ENCODE assay signal across 11 mouse cellular contexts in genomic region chr7:98801086-98801485, GRCm38 (mm10). TPM values are rescaled to one million over a fixed set of nuclear protein-coding genes. Genes with fewer than 3 reads are reported as not detected.
A peak's percentile ranks its signal among the peaks of the same experiment; 100 is the strongest.
DNase-seq lines count a peak whose midpoint lies in the region; ATAC-seq and TF ChIP-seq lines count a peak whose summit lies in the region.
"Had no signal": no experiment of that assay in that cellular context is flagged by ENCODE, and none has a peak within 500 bp of the region (broad histone marks: within the 10 kb centered on the region; RNA-seq: fewer than 3 reads in every experiment).

No protein-coding gene starts in this region.

- peaks cover 3% of the 10 kb centered on the region; the same call in 1 of the 2 replicates for H3K9me3 ChIP-seq in hindbrain, embryonic 16.5 days (ENCODE audit: control insufficient read depth, low read length)
- H3K9me3 ChIP-seq in hindbrain, embryonic 12.5 days (replicated peaks), result no peaks in the 10 kb centered on the region
- no peaks in the 10 kb centered on the region for H3K9me3 ChIP-seq in CH12.LX (replicated peaks; ENCODE audit: low read length)
- no peaks in the 10 kb centered on the region for H3K9me3 ChIP-seq in embryonic facial prominence, embryonic 15.5 days (replicated peaks)
- H3K9me3 ChIP-seq in liver, embryonic 11.5 days (ENCODE audit: control insufficient read depth, low read length), result no peaks in the 10 kb centered on the region
- H3K9me3 ChIP-seq: hindbrain, embryonic 13.5 days had no signal

- TF ChIP-seq EP300 in CH12.LX (IDR thresholded peaks at IDR 0.05; ENCODE audit: low read length), result no peak

- TF ChIP-seq CTCF in CH12.LX (conservative IDR thresholded peaks at IDR 0.05 in 1 of 2, IDR thresholded peaks at IDR 0.05 in 1 of 2; ENCODE audit: low read depth in 2 of 2, low read length in 2 of 2), result no peak

- H3K27me3 ChIP-seq in hindbrain, embryonic 16.5 days (replicated peaks; ENCODE audit: control insufficient read depth, insufficient read depth, low read length), result no peaks in the 10 kb centered on the region
- H3K27me3 ChIP-seq in hindbrain, embryonic 12.5 days, result no peaks in the 10 kb centered on the region; the same call in 1 of the 2 replicates
- peaks cover 8% of the 10 kb centered on the region for H3K27me3 ChIP-seq in CH12.LX (replicated peaks)
- H3K27me3 ChIP-seq in embryonic facial prominence, embryonic 15.5 days, result no peaks in the 10 kb centered on the region
- H3K27me3 ChIP-seq in liver, embryonic 11.5 days (replicated peaks; ENCODE audit: control insufficient read depth, insufficient read depth, low read length), result peaks cover 2% of the 10 kb centered on the region; the same call in 1 of the 2 replicates

- 67% methylated on average over 7 of the region's 7 CpGs for WGBS in hindbrain, embryonic 16.5 days
- WGBS in hindbrain, embryonic 12.5 days, result 71% methylated on average over 7 of the region's 7 CpGs
- WGBS in embryonic facial prominence, embryonic 15.5 days, result 40% methylated on average over 7 of the region's 7 CpGs
- WGBS in liver, embryonic 11.5 days, result 60% methylated on average over 7 of the region's 7 CpGs

- intact Hi-C loops in heart, postnatal 14 days (cut with DNase I), result no loop called here

- peaks cover 9% of the 10 kb centered on the region; the same call in 1 of the 2 replicates for H3K4me1 ChIP-seq in hindbrain, embryonic 16.5 days (ENCODE audit: control insufficient read depth, insufficient read depth, low read depth, low read length)
- H3K4me1 ChIP-seq in hindbrain, embryonic 12.5 days, result peaks cover 18% of the 10 kb centered on the region
- H3K4me1 ChIP-seq in CH12.LX (ENCODE audit: control insufficient read depth in 1 of 2, insufficient read depth in 2 of 2), result peaks cover 39 to 69% of the 10 kb centered on the region in 2 experiments
- peaks cover 56% of the 10 kb centered on the region for H3K4me1 ChIP-seq in embryonic facial prominence, embryonic 15.5 days
- H3K4me1 ChIP-seq in liver, embryonic 11.5 days (replicated peaks; ENCODE audit: control insufficient read depth, insufficient read depth, low read length), result 0 out of 2 replicates have a peak, but pooled peaks cover 6% of the 10 kb centered on the region

- H3K4me3 ChIP-seq in hindbrain, embryonic 16.5 days (ENCODE audit: low read length), result no peak overlapping the region
- H3K4me3 ChIP-seq in hindbrain, embryonic 12.5 days, result no peak overlapping the region
- H3K4me3 ChIP-seq in CH12.LX (replicated peaks in 1 of 3; ENCODE audit: low read depth in 2 of 3, low read length in 2 of 3, poor library complexity in 1 of 3), result no peak overlapping the region
- no peak overlapping the region for H3K4me3 ChIP-seq in embryonic facial prominence, embryonic 15.5 days (replicated peaks)
- H3K4me3 ChIP-seq in liver, embryonic 11.5 days (ENCODE audit: low read depth, low read length), result no peak overlapping the region
- H3K4me3 ChIP-seq: hindbrain, embryonic 13.5 days had no signal

- peak; percentile 20 for DNase-seq in CH12.LX (ENCODE audit: extremely low read depth)
- peak; percentile 56 to 59 for DNase-seq in heart, postnatal 14 days
- no peak for DNase-seq in adrenal gland, postnatal 36 days
- DNase-seq in kidney, postnatal 25 days, result no peak
- DNase-seq in liver, embryonic 11.5 days (ENCODE audit: low spot score), result no peak

- no peak overlapping the region for H3K27ac ChIP-seq in hindbrain, embryonic 16.5 days (ENCODE audit: low read depth, low read length)
- H3K27ac ChIP-seq in hindbrain, embryonic 12.5 days, result no peak overlapping the region
- H3K27ac ChIP-seq in CH12.LX (ENCODE audit: insufficient read depth, low read depth), result peak overlapping the region; percentile 42; the same call in 1 of the 2 replicates
- peak overlapping the region; percentile 44 for H3K27ac ChIP-seq in embryonic facial prominence, embryonic 15.5 days (replicated peaks)
- no peak overlapping the region for H3K27ac ChIP-seq in liver, embryonic 11.5 days (ENCODE audit: low read depth, low read length)
- H3K27ac ChIP-seq: hindbrain, embryonic 13.5 days had no signal

- ATAC-seq in hindbrain, embryonic 16.5 days, result no peak
- no peak for ATAC-seq in hindbrain, embryonic 12.5 days (ENCODE audit: low FRiP score)
- ATAC-seq in embryonic facial prominence, embryonic 15.5 days (ENCODE audit: insufficient number of reproducible peaks, low FRiP score, low TSS enrichment, low read depth), result no peak
- ATAC-seq in liver, embryonic 11.5 days (replicated peaks; ENCODE audit: low FRiP score), result no peak
- ATAC-seq: forebrain, embryonic 16.5 days had no signal

- peak overlapping the region; percentile 22; the same call in 1 of the 2 replicates for H3K9ac ChIP-seq in hindbrain, embryonic 16.5 days (ENCODE audit: low read depth, low read length)
- H3K9ac ChIP-seq in hindbrain, embryonic 12.5 days, result no peak overlapping the region
- H3K9ac ChIP-seq in CH12.LX (ENCODE audit: insufficient read depth, low read depth), result peak overlapping the region; percentile 53
- no peak overlapping the region for H3K9ac ChIP-seq in embryonic facial prominence, embryonic 15.5 days
- H3K9ac ChIP-seq in liver, embryonic 11.5 days (ENCODE audit: low read depth, low read length), result no peak overlapping the region
- H3K9ac ChIP-seq: hindbrain, embryonic 13.5 days had no signal

- dilution Hi-C loops in CH12.LX (cut with MboI; ENCODE audit: extremely low pct_ligation_motif_present, extremely low pct_unique_long_range_greater_than_20kb, low sequenced_read_pairs), result no loop called here

- TF ChIP-seq RAD21 in CH12.LX (IDR thresholded peaks at IDR 0.05; ENCODE audit: low read depth, low read length), result no peak

- in situ Hi-C loops in CH12.LX (cut with MboI; ENCODE audit: low pct_ligation_motif_present, low pct_unique_long_range_greater_than_20kb, low sequenced_read_pairs), result no loop called here

- no peak overlapping the region for H3K4me2 ChIP-seq in hindbrain, embryonic 16.5 days (ENCODE audit: low read length)
- no peak overlapping the region for H3K4me2 ChIP-seq in hindbrain, embryonic 12.5 days (replicated peaks)
- H3K4me2 ChIP-seq in CH12.LX (ENCODE audit: insufficient read depth, low read depth, poor library complexity, severe bottlenecking), result peak overlapping the region; percentile 30
- H3K4me2 ChIP-seq in embryonic facial prominence, embryonic 15.5 days (replicated peaks), result no peak overlapping the region
- H3K4me2 ChIP-seq in liver, embryonic 11.5 days, result no peak overlapping the region
- H3K4me2 ChIP-seq: hindbrain, embryonic 13.5 days had no signal

- no peaks in the 10 kb centered on the region for H3K79me2 ChIP-seq in CH12.LX (replicated peaks; ENCODE audit: control insufficient read depth, extremely low read depth, insufficient read depth, poor library complexity, severe bottlenecking)

- no peaks in the 10 kb centered on the region for H3K36me3 ChIP-seq in hindbrain, embryonic 16.5 days (ENCODE audit: control insufficient read depth, insufficient read depth, low read length)
- H3K36me3 ChIP-seq in hindbrain, embryonic 12.5 days, result no peaks in the 10 kb centered on the region
- H3K36me3 ChIP-seq in CH12.LX (replicated peaks in 1 of 2; ENCODE audit: control insufficient read depth in 1 of 2, insufficient read depth in 1 of 2, low read length in 1 of 2), result no peaks in the 10 kb centered on the region
- H3K36me3 ChIP-seq in embryonic facial prominence, embryonic 15.5 days, result no peaks in the 10 kb centered on the region
- no peaks in the 10 kb centered on the region for H3K36me3 ChIP-seq in liver, embryonic 11.5 days (ENCODE audit: control insufficient read depth, insufficient read depth, low read length)
- H3K36me3 ChIP-seq: hindbrain, embryonic 13.5 days had no signal

- no peak for TF ChIP-seq POLR2A in CH12.LX (IDR thresholded peaks at IDR 0.05; ENCODE audit: low read depth, low read length)

TF ChIP-seq in CH12.LX, 34 proteins besides CTCF, POLR2A, EP300 and RAD21:
- TF ChIP-seq IRF4 (IDR thresholded peaks at IDR 0.05; ENCODE audit: low read depth, low read length) (peak; percentile 72), NRF1 (IDR thresholded peaks at IDR 0.05; ENCODE audit: low read depth, low read length) (no peak), TCF12 (IDR thresholded peaks at IDR 0.05; ENCODE audit: low read depth, low read length) (0 out of 2 replicates have a peak, but pooled peaks have one; percentile 17), ZMIZ1 (IDR thresholded peaks at IDR 0.05; ENCODE audit: low read depth, low read length) (no peak)

RNA-seq across cellular contexts. Expression of gene Wnt11, which starts 33.8 kb away (rescaled TPM):
- polyA plus RNA-seq in hindbrain, embryonic 16.5 days (2015; fragmentation: Nextera tagmentation; extraction: Ambion mirVana), result 1.4 and 2.7 TPM in 2 replicates
- 14.7 and 16.5 TPM in 2 replicates for polyA plus RNA-seq in hindbrain, embryonic 12.5 days (2016; fragmentation: Nextera tagmentation; extraction: Ambion mirVana)
- total RNA-seq in CH12.LX (2012; rRNA removed), result 0.21 TPM in 1 of 2 replicates, not detected in the other
- not detected in 2 replicates for total RNA-seq in CH12.LX (2014; rRNA removed)
- polyA plus RNA-seq in CH12.LX (2012; ENCODE audit: insufficient read length, low read depth), result not detected in 2 replicates
- 23.3 and 26.7 TPM in 2 replicates for polyA plus RNA-seq in embryonic facial prominence, embryonic 15.5 days (2015; fragmentation: Nextera tagmentation; extraction: Ambion mirVana)
- 1 to 10 TPM; 2.7 to 3.7 TPM for total RNA-seq in heart, postnatal 14 days (2021)
- total RNA-seq in adrenal gland, postnatal 36 days (2021), result 1 to 10 TPM; 2.6 to 3.6 TPM
- polyA plus RNA-seq in liver, embryonic 11.5 days (2014; fragmentation: Nextera tagmentation; extraction: Ambion mirVana), result 7.5 and 8.0 TPM in 2 replicates
- total RNA-seq: common myeloid progenitor, adult 5-6 weeks had no signal

Comparison
In these comparisons a context has a peak if more than half of its experiments do, and no peak if none do; other contexts are left out.
1. H3K9ac ChIP-seq: peak in hindbrain, embryonic 16.5 days (single experiment) and CH12.LX (single experiment); none in hindbrain, embryonic 12.5 days (single experiment), embryonic facial prominence, embryonic 15.5 days (single experiment) and liver, embryonic 11.5 days (single experiment).
2. H3K27ac ChIP-seq: peak in CH12.LX (single experiment) and embryonic facial prominence, embryonic 15.5 days (single experiment); none in hindbrain, embryonic 16.5 days (single experiment), hindbrain, embryonic 12.5 days (single experiment) and liver, embryonic 11.5 days (single experiment).
3. DNase-seq: peak in CH12.LX (single experiment) and heart, postnatal 14 days (2 of 2); none in adrenal gland, postnatal 36 days (0 of 2), kidney, postnatal 25 days (0 of 2) and liver, embryonic 11.5 days (single experiment).